Mouse (Mus musculus) heart, postnatal 14 days (tissue): Measurements from ENCODE around the gene Sfxn4. TPM values are rescaled to one million over a fixed set of nuclear protein-coding genes. Genes with fewer than 3 reads are reported as not detected.

Source experiments
- DNase-seq, 2 experiments: peaks; one replicate each; pipeline ENCODE4 v3.0.0; 2021 to 2022
- intact Hi-C: fragments of 180-260 bp; cut with DNase I; formaldehyde crosslinking; loops from one replicate; pipeline ENCODE4 v1.15.1; 2025
- total RNA-seq, 2 experiments: library from RNA; stranded (reverse); gene quantifications; 2 replicates each; pipeline ENCODE4 v1.2.3; 2021

Gene Sfxn4
- total RNA-seq, 2 experiments from 2014 or later = 5.7 to 5.8 TPM

GRCm38 (mm10) chr19:60787465-60788150, 73.7 kb downstream of the Sfxn4 start:
- intact Hi-C loops = no loop called here

More at GRCm38 (mm10) chr19:60787465-60788150, 73.7 kb downstream of the Sfxn4 start:
- no peak for DNase-seq

Other genes with a start within 250 kb of the Sfxn4 start
- gene Nanos1, start 105.5 kb downstream of the Sfxn4 start, total RNA-seq = under 1 TPM; 0.29 to 0.41 TPM
- 100 to 1,000 TPM; 103 to 108 TPM for gene Eif3a, start 70.8 kb downstream of the Sfxn4 start, total RNA-seq
- 10 to 100 TPM; 15.4 to 16.9 TPM for gene Fam45a, start 49.9 kb downstream of the Sfxn4 start, total RNA-seq
- gene Prdx3, start 13.1 kb upstream of the Sfxn4 start, total RNA-seq = 100 to 1,000 TPM; 306 to 307 TPM
- gene Grk5, start 28.3 kb upstream of the Sfxn4 start, total RNA-seq = 10 to 100 TPM; 23.8 to 29.2 TPM